Mouse (Mus musculus) heart, adult 2 months (tissue): Measurements from ENCODE around the gene Tekt1. TPM values are rescaled to one million over a fixed set of nuclear protein-coding genes. Genes with fewer than 3 reads are reported as not detected.

Source experiments
- DNase-seq, 2 experiments: peaks; one replicate each; pipeline ENCODE4 v3.0.0; 2021
- H3K27ac ChIP-seq: fragments of 200-600 bp; 2 replicates; pipeline ENCODE4 v1.8.1; 2022
- H3K27me3 ChIP-seq: fragments of 200-500 bp; 2 replicates; pipeline ENCODE4 v1.6.1; 2012; ENCODE audit warnings: mild to moderate bottlenecking, low read length, inconsistent platforms, mixed read lengths; ENCODE audit not compliant: control insufficient read depth, insufficient read depth
- H3K36me3 ChIP-seq: fragments of 200-500 bp; 2 replicates; pipeline ENCODE4 v1.6.1; 2012; ENCODE audit warnings: low read length, inconsistent platforms; ENCODE audit not compliant: control insufficient read depth, insufficient read depth
- H3K4me1 ChIP-seq: fragments of 200-500 bp; 2 replicates; pipeline ENCODE4 v1.6.1; 2011; ENCODE audit warnings: low read length; ENCODE audit not compliant: control insufficient read depth, insufficient read depth
- H3K4me3 ChIP-seq: fragments of 200-600 bp; 2 replicates; pipeline ENCODE4 v1.8.1; 2022
- H3K79me2 ChIP-seq: fragments of 200-500 bp; replicated peaks from 2 replicates; pipeline ENCODE4 v1.6.1; 2012; ENCODE audit warnings: mild to moderate bottlenecking, inconsistent platforms, low read length, moderate library complexity, mixed read lengths; ENCODE audit not compliant: control insufficient read depth, insufficient read depth
- H3K9ac ChIP-seq: fragments of 200-500 bp; 2 replicates; pipeline ENCODE4 v1.6.1; 2012; ENCODE audit warnings: low read depth, mild to moderate bottlenecking, control low read depth, inconsistent platforms, low read length, mixed read lengths
- CTCF ChIP-seq: fragments of 200-600 bp; IDR thresholded peaks from 2 replicates; pipeline ENCODE4 v1.8.1; 2022; ENCODE audit warnings: antibody characterized with exemption, mild to moderate bottlenecking, moderate library complexity
- EP300 ChIP-seq: fragments of 200-500 bp; IDR thresholded peaks from 2 replicates; pipeline ENCODE4 v1.6.1; 2011; ENCODE audit warnings: low read depth, low read length, control low read depth; ENCODE audit not compliant: insufficient read depth
- POLR2A ChIP-seq: fragments of 200-500 bp; IDR thresholded peaks from 2 replicates; pipeline ENCODE4 v1.6.1; 2011; ENCODE audit warnings: mild to moderate bottlenecking, low read depth, low read length, control low read depth; ENCODE audit not compliant: insufficient read depth
- WGBS: fragments of 180-500 bp; shearing (Covaris S2); methylation state at CpG from one replicate; pipeline ENCODE4 v1.1.7; 2018; 5-methylcytosine and 5-hydroxymethylcytosine counted together
- intact Hi-C: fragments of 180-260 bp; cut with DNase I; formaldehyde crosslinking; loops from one replicate; pipeline ENCODE4 v1.15.1; 2025
- polyA plus RNA-seq: library from polyadenylated mRNA; depleted of rRNA; stranded (reverse); fragments of >200 nt; gene quantifications from 2 replicates; pipeline ENCODE4 v1.2.3, GENCODE M21; 2012
- total RNA-seq, 2 experiments: library from RNA; stranded (reverse); gene quantifications; 2 replicates each; pipeline ENCODE4 v1.2.3; 2021

Gene Tekt1
- total and polyA plus RNA-seq, 3 experiments, result 0.49 TPM; not detected in 2

DNA sequence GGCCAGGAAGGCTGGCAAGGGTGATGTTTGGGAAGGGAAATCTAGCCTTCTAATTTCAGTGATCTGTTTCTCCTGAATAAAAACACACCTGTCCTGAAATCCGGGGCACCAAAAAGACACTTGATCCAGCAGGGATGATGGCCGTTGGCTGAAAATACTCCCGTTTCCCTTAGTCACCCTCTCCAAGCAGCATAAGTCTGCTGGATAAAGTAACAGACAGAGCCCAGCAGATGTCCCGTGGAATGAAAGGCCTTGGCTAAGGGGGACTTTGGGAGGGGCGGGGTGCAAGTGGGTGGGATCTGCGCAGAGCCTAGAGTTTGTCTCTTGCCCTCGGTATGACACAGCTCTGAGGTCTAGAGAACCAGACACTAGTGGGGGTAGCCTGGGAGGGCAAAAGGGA is 16.0 kb upstream of the Tekt1 start:
- DNase-seq, result no peak
- 64% methylated on average over 7 of the region's 7 CpGs for WGBS
- TF ChIP-seq CTCF (no peak), POLR2A (no peak), EP300 (no peak)
- H3K27me3 ChIP-seq, result no peaks in the 10 kb centered on the region
- no peak overlapping the region for H3K4me3 ChIP-seq
- no peaks in the 10 kb centered on the region for H3K79me2 ChIP-seq
- H3K9ac ChIP-seq, result no peak overlapping the region
- intact Hi-C loops, result no loop called here
- H3K4me1 ChIP-seq, result no peaks in the 10 kb centered on the region
- no peaks in the 10 kb centered on the region for H3K36me3 ChIP-seq
- no peak overlapping the region for H3K27ac ChIP-seq

DNA sequence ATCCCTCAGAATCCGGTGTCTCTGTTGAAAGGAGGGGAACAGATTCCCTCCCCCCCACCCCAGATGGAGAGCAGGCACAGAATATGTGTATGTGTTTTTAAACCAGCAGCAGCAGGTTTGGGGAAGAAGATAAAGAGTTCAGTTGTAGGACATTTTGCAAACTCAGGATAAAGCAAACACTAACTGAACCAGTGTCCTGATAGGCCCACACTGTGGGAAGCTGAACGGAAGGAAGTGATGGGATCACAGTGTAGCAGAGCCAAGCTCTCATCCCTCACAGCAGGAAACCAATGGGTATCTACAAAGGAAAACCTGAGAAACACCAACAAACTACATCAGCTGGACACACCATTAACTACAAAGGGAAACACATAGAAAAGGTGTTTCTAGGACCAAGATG is 14.3 kb upstream of the Tekt1 start:
- Histone ChIP-seq H3K4me1 (no peaks in the 10 kb centered on the region), H3K79me2 (no peaks in the 10 kb centered on the region), H3K9ac (no peak overlapping the region), H3K36me3 (no peaks in the 10 kb centered on the region), H3K27ac (no peak overlapping the region), H3K27me3 (no peaks in the 10 kb centered on the region), H3K4me3 (no peak overlapping the region)
- 49% methylated on average over 2 of the region's 2 CpGs for WGBS
- intact Hi-C loops, result no loop called here
- no peak for DNase-seq
- no peak for TF ChIP-seq CTCF
- no peak for TF ChIP-seq POLR2A
- TF ChIP-seq EP300, result no peak

DNA sequence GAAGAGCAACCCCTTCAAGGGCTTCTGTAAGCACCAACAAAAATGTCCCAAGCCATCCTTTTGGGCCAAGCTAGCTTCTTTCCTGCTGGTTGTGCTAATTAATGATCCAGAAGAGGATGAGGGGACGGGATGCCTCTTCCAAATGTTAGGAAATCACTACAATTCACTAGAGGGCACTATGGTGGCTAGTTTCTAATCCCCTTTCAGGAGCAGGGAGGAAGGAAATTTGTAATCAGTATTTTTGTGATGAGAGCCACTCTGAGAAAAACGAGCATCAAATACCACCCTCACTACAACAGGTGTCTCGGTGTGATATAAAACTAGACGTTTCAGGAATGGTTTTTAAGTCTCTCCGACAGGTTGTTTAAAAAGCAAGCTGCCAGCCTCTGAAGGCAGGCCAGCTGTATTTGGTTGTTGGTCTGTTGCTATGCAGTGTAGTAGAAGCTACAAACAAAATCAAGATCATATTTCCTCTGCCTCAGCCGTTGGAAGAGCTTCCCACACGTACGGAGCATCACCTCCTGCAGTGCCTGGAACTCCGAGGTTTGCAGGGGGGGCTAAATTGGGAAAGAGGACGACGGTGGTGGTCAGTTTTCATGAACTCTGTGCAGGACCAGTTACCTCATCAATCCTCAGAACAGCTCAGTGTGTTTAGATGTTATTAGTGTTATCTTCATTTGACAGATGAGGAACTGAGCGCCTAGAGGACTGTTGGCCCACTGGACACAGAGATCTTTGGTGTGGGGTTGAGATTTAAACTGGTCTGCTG is 7.8 kb upstream of the Tekt1 start:
- H3K27ac ChIP-seq, result no peak overlapping the region
- TF ChIP-seq CTCF (peak; percentile 77), POLR2A (no peak)
- intact Hi-C loops, result loop anchor here (1.0 kb wide), 1 partner anchor 58 kb away; no protein-coding TSS in a partner anchor
- no peak overlapping the region for H3K4me3 ChIP-seq
- H3K9ac ChIP-seq, result no peak overlapping the region
- H3K36me3 ChIP-seq, result no peaks in the 10 kb centered on the region
- DNase-seq, result peak in 1 of 2 experiments; percentile 13
- H3K4me1 ChIP-seq, result peaks cover 3% of the 10 kb centered on the region; the same call in 1 of the 2 replicates
- no peaks in the 10 kb centered on the region for H3K79me2 ChIP-seq
- no peaks in the 10 kb centered on the region for H3K27me3 ChIP-seq
- 15% methylated on average over 12 of the region's 12 CpGs for WGBS

DNA sequence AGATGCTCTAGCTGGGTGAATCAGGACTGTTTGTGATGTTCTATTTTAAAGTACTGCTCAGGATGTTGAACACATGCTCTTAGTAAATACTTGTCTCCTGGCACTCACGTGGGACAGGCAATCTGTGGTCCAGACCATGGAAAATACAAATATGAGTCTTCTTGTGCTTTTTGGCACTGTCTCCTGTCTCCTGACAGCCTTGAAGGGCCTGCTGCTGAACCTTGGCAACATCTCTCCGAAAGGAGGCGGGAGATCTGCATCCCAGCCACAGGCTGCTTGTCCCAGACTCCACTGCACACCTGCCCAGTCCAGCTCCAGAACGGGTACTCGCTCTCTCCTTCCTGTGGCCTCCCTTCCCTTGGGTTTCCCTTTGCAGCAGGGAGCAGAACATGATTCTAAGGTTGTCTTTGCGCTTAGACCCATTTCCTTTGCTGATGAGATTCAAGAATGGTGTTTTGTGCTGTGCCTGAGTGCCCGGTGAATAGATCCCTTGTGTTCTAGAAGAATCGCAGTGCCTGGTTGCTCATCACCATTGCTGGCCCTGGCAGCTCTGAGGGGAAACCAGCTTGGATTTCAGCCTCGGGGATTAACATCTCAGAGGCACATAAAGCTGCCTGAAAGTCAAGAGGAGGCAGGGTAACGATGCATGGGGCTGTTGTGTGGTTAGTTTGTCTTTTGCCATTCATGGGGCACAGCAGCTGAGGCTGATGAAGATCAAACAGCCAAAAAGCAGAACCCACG is 5.9 kb upstream of the Tekt1 start:
- WGBS, result 62% methylated on average over 11 of the region's 11 CpGs

DNA sequence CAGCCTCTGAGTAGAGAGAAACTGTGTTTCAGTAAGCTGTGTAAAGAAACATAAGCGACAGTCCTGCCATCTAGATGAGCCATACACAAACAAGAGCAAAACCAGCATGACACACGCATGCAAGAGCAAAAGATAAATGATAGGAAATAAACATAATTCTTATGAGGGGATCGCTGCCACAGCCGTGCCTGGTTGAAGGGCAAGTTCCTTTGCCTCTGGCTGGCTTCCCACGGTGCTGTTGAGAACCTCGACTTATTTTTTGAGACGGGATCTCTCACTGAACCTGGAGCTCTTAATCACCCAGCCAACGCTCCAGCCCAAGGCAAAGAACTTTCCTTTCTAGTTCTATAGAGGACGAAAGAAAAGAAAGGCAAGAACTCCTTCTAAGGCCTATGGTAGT is 3.9 kb upstream of the Tekt1 start:
- DNase-seq, result no peak
- no peak for TF ChIP-seq EP300
- Histone ChIP-seq H3K9ac (no peak overlapping the region), H3K79me2 (no peaks in the 10 kb centered on the region), H3K4me3 (no peak overlapping the region), H3K36me3 (no peaks in the 10 kb centered on the region), H3K27ac (no peak overlapping the region), H3K4me1 (peaks cover 4% of the 10 kb centered on the region; the same call in 1 of the 2 replicates), H3K27me3 (no peaks in the 10 kb centered on the region)
- intact Hi-C loops, result no loop called here
- 83% methylated on average over 9 of the region's 9 CpGs for WGBS

More for the DNA sequence above, 5.9 kb upstream of the Tekt1 start:
- H3K4me3 ChIP-seq, result no peak overlapping the region
- H3K9ac ChIP-seq, result no peak overlapping the region
- TF ChIP-seq EP300, result no peak
- TF ChIP-seq CTCF, result no peak
- TF ChIP-seq POLR2A, result no peak
- no peak overlapping the region for H3K27ac ChIP-seq
- DNase-seq, result no peak
- peaks cover 3% of the 10 kb centered on the region; the same call in 1 of the 2 replicates for H3K4me1 ChIP-seq
- H3K27me3 ChIP-seq, result no peaks in the 10 kb centered on the region
- intact Hi-C loops, result no loop called here
- H3K36me3 ChIP-seq, result no peaks in the 10 kb centered on the region
- H3K79me2 ChIP-seq, result no peaks in the 10 kb centered on the region

DNA sequence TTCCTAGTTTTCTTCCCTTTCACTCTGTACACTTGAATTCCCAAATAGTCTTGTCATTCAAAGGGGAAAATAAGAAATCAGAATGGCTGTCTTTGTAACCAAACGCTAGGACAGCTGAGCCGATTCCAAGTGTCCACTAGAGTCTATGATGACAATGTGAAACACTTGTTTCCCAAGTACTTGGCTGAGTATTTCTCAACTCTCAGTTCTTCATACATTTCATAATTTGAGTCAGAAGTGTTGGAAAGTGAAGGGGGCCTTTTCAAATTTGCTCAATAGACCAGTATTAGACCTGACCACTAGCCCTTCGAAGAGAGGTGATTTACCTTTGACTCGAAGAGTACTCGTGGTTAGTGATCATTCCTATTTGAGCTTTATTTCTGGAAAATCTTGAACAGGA is 2.3 kb upstream of the Tekt1 start:
- 95% methylated on average over 5 of the region's 5 CpGs for WGBS
- no peak for TF ChIP-seq EP300
- TF ChIP-seq POLR2A, result no peak
- Histone ChIP-seq H3K27ac (no peak overlapping the region), H3K27me3 (no peaks in the 10 kb centered on the region), H3K9ac (no peak overlapping the region), H3K4me3 (no peak overlapping the region), H3K79me2 (no peaks in the 10 kb centered on the region), H3K36me3 (no peaks in the 10 kb centered on the region), H3K4me1 (peaks cover 1% of the 10 kb centered on the region; the same call in 1 of the 2 replicates)
- no peak for DNase-seq
- intact Hi-C loops, result no loop called here
